Mouse (Mus musculus) intestine, embryonic 16.5 days (tissue): ENCODE results near the gene Taf1d. TPM values are rescaled to one million over a fixed set of nuclear protein-coding genes. Genes with fewer than 3 reads are reported as not detected.
"Not testable (repeated sequence)": the region's sequence is repeated elsewhere in the genome, so short reads cannot be mapped to it uniquely, and the experiment has no call there.

Experiments
- ATAC-seq: fragments of 200-750 bp; cut with Nextera tagmentation; 2 replicates; pipeline ENCODE4 v1.8.0; 2017; ENCODE audit warnings: moderate TSS enrichment, moderate library complexity
- H3K27ac ChIP-seq: fragments of 300-500 bp; sonication (generic); 2 replicates; pipeline ENCODE4 v1.5.1; 2014; ENCODE audit warnings: mild to moderate bottlenecking, low read length
- H3K27me3 ChIP-seq: fragments of 300-500 bp; sonication (generic); replicated peaks from 2 replicates; pipeline ENCODE4 v1.6.1; 2014; ENCODE audit warnings: low read length, control low read depth, mixed read lengths; ENCODE audit not compliant: control insufficient read depth, insufficient read depth
- H3K36me3 ChIP-seq: fragments of 300-500 bp; sonication (generic); 2 replicates; pipeline ENCODE4 v1.6.1; 2014; ENCODE audit warnings: low read length, control low read depth; ENCODE audit not compliant: control insufficient read depth, insufficient read depth
- H3K4me1 ChIP-seq: fragments of 300-500 bp; sonication (generic); 2 replicates; pipeline ENCODE4 v1.6.1; 2014; ENCODE audit warnings: low read length, control low read depth, mixed read lengths; ENCODE audit not compliant: control insufficient read depth, insufficient read depth
- H3K4me2 ChIP-seq: fragments of 300-500 bp; sonication (generic); 2 replicates; pipeline ENCODE4 v1.6.1; 2014; ENCODE audit warnings: low read depth, low read length, control low read depth
- H3K4me3 ChIP-seq: fragments of 300-500 bp; sonication (generic); 2 replicates; pipeline ENCODE4 v1.5.1; 2014; ENCODE audit warnings: mild to moderate bottlenecking, low read length
- H3K9ac ChIP-seq: fragments of 300-500 bp; sonication (generic); 2 replicates; pipeline ENCODE4 v1.6.1; 2014; ENCODE audit warnings: low read depth, low read length
- H3K9me3 ChIP-seq: fragments of 300-500 bp; sonication (generic); 2 replicates; pipeline ENCODE4 v1.6.1; 2016; ENCODE audit warnings: low read length, control low read depth; ENCODE audit not compliant: control insufficient read depth
- WGBS: fragments of 180-500 bp; shearing (Covaris S2); extraction: QIAGEN DNeasy Blood & Tissue Kit; methylation state at CpG from one replicate; pipeline ENCODE4 v1.1.7; 2014; 5-methylcytosine and 5-hydroxymethylcytosine counted together
- polyA plus RNA-seq: library from polyadenylated mRNA; unstranded; fragments of >200 nt; fragmentation: Nextera tagmentation; extraction: Ambion mirVana; gene quantifications from 2 replicates; pipeline ENCODE4 v1.2.1, GENCODE M21; 2015

Gene Taf1d
- polyA plus RNA-seq, 1 experiment from 2014 or later = 56.9 TPM

GRCm38 (mm10) chr9:15280491-15280879, 25.5 kb upstream of the Taf1d start:
- peak overlapping the region; percentile 98 for H3K9ac ChIP-seq
- H3K4me3 ChIP-seq = peak overlapping the region; percentile 94
- peak overlapping the region; percentile 14 for H3K27ac ChIP-seq
- H3K4me1 ChIP-seq = peaks cover 8% of the 10 kb centered on the region
- H3K36me3 ChIP-seq = peaks cover 4% of the 10 kb centered on the region; the same call in 1 of the 2 replicates
- H3K27me3 ChIP-seq = no peaks in the 10 kb centered on the region
- 47% methylated on average over 5 of the region's 5 CpGs for WGBS
- no peaks in the 10 kb centered on the region for H3K9me3 ChIP-seq
- peak; percentile 12 for ATAC-seq
- peak overlapping the region; percentile 61 for H3K4me2 ChIP-seq

- no peaks in the 10 kb centered on the region for H3K27me3 ChIP-seq
- H3K4me1 ChIP-seq = peaks cover 4% of the 10 kb centered on the region; the same call in 1 of the 2 replicates
- no peaks in the 10 kb centered on the region for H3K9me3 ChIP-seq
- no peak overlapping the region for H3K4me3 ChIP-seq
- H3K9ac ChIP-seq = no peak overlapping the region
- no peak overlapping the region for H3K27ac ChIP-seq
- WGBS = 64% methylated on average over 3 of the region's 3 CpGs
- H3K4me2 ChIP-seq = no peak overlapping the region
- H3K36me3 ChIP-seq = no peaks in the 10 kb centered on the region
- ATAC-seq = no peak
Measured at GRCm38 (mm10) chr9:15285443-15285842, 20.6 kb upstream of the Taf1d start.

GRCm38 (mm10) chr9:15287846-15288245, 18.2 kb upstream of the Taf1d start:
- H3K27ac ChIP-seq = no peak overlapping the region
- H3K27me3 ChIP-seq = no peaks in the 10 kb centered on the region
- H3K4me1 ChIP-seq = no peaks in the 10 kb centered on the region
- H3K9me3 ChIP-seq = no peaks in the 10 kb centered on the region
- H3K4me3 ChIP-seq = no peak overlapping the region
- ATAC-seq = no peak
- H3K9ac ChIP-seq = no peak overlapping the region
- H3K36me3 ChIP-seq = no peaks in the 10 kb centered on the region
- 63% methylated on average over 6 of the region's 6 CpGs for WGBS
- H3K4me2 ChIP-seq = no peak overlapping the region

GRCm38 (mm10) chr9:15288402-15288801, 17.6 kb upstream of the Taf1d start:
- H3K36me3 ChIP-seq = no peaks in the 10 kb centered on the region
- no peaks in the 10 kb centered on the region for H3K4me1 ChIP-seq
- ATAC-seq = no peak
- no peak overlapping the region for H3K27ac ChIP-seq
- no peaks in the 10 kb centered on the region for H3K9me3 ChIP-seq
- no peak overlapping the region for H3K9ac ChIP-seq
- no peak overlapping the region for H3K4me3 ChIP-seq
- H3K27me3 ChIP-seq = no peaks in the 10 kb centered on the region
- H3K4me2 ChIP-seq = no peak overlapping the region
- 87% methylated on average over 3 of the region's 3 CpGs for WGBS

- Histone ChIP-seq H3K4me2 (no peak overlapping the region), H3K4me1 (no peaks in the 10 kb centered on the region), H3K9me3 (no peaks in the 10 kb centered on the region), H3K27ac (no peak overlapping the region), H3K36me3 (no peaks in the 10 kb centered on the region), H3K4me3 (no peak overlapping the region), H3K27me3 (no peaks in the 10 kb centered on the region), H3K9ac (no peak overlapping the region)
- 85% methylated on average over 6 of the region's 6 CpGs for WGBS
- no peak for ATAC-seq
Measured at GRCm38 (mm10) chr9:15289251-15289650, 16.8 kb upstream of the Taf1d start.

- Histone ChIP-seq H3K27me3 (no peaks in the 10 kb centered on the region), H3K4me2 (no peak overlapping the region), H3K36me3 (no peaks in the 10 kb centered on the region), H3K4me1 (peaks cover 7% of the 10 kb centered on the region), H3K4me3 (no peak overlapping the region), H3K9me3 (no peaks in the 10 kb centered on the region), H3K9ac (no peak overlapping the region), H3K27ac (no peak overlapping the region)
- no peak for ATAC-seq
- WGBS = 86% methylated on average over 7 of the region's 7 CpGs
Measured at GRCm38 (mm10) chr9:15297112-15297511, 8.9 kb upstream of the Taf1d start.

GRCm38 (mm10) chr9:15298451-15298850, 7.6 kb upstream of the Taf1d start:
- H3K4me1 ChIP-seq = peaks cover 7% of the 10 kb centered on the region

GRCm38 (mm10) chr9:15300056-15300455, 6.0 kb upstream of the Taf1d start:
- no peak for ATAC-seq
- Histone ChIP-seq H3K4me1 (peaks cover 10% of the 10 kb centered on the region), H3K4me3 (no peak overlapping the region), H3K27me3 (no peaks in the 10 kb centered on the region), H3K4me2 (no peak overlapping the region), H3K9me3 (no peaks in the 10 kb centered on the region), H3K27ac (no peak overlapping the region), H3K9ac (no peak overlapping the region), H3K36me3 (no peaks in the 10 kb centered on the region)
- WGBS = 84% methylated on average over 5 of the region's 5 CpGs

More at GRCm38 (mm10) chr9:15298451-15298850, 7.6 kb upstream of the Taf1d start:
- no peak for ATAC-seq
- Histone ChIP-seq H3K4me3 (no peak overlapping the region), H3K9ac (no peak overlapping the region), H3K4me2 (no peak overlapping the region), H3K27me3 (no peaks in the 10 kb centered on the region), H3K27ac (no peak overlapping the region), H3K36me3 (no peaks in the 10 kb centered on the region), H3K9me3 (no peaks in the 10 kb centered on the region)
- WGBS = 13% methylated on average over 2 of the region's 2 CpGs

GRCm38 (mm10) chr9:15301399-15301798, 4.6 kb upstream of the Taf1d start:
- WGBS = 24% methylated on average over 6 of the region's 6 CpGs
- Histone ChIP-seq H3K4me2 (peak overlapping the region; percentile 43), H3K9me3 (no peaks in the 10 kb centered on the region), H3K4me1 (peaks cover 11% of the 10 kb centered on the region), H3K27me3 (no peaks in the 10 kb centered on the region), H3K27ac (peak overlapping the region; percentile 86), H3K36me3 (no peaks in the 10 kb centered on the region), H3K4me3 (peak overlapping the region; percentile 14; the same call in 1 of the 2 replicates), H3K9ac (peak overlapping the region; percentile 55)
- peak; percentile 81 for ATAC-seq

GRCm38 (mm10) chr9:15302006-15302405, 4.0 kb upstream of the Taf1d start:
- not testable (repeated sequence) for H3K27me3 ChIP-seq, H3K27ac ChIP-seq, H3K9me3 ChIP-seq, H3K36me3 ChIP-seq, H3K4me2 ChIP-seq, H3K4me3 ChIP-seq, H3K9ac ChIP-seq, ATAC-seq
- H3K4me1 ChIP-seq = peaks cover 11% of the 10 kb centered on the region
- WGBS = 75% methylated on average over 6 of the region's 6 CpGs
